ENCODE assay signal across 8 mouse cellular contexts in the genomic region with DNA sequence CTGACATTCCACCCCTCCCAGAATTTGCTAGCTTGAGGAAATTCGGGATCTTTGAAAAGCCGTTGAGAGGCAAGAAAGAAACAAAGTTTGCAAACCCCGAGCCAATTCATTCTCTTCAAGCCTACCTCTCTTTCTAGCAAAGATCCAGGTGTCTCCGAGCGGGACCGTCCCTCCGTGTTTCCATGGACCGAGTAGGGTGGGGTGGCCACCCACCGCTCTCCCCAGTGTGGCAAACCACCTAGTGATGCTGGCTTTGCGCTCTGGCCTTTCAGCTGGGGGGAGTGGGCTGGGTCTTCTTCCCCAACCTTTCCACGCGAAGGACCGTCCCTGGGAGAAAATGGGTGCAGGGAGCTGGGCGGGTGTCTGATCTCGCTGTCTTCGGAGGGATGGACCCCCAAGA. TPM values are rescaled to one million over a fixed set of nuclear protein-coding genes. Genes with fewer than 3 reads are reported as not detected.
A peak's percentile ranks its signal among the peaks of the same experiment; 100 is the strongest.
DNase-seq lines count a peak whose midpoint lies in the region; ATAC-seq and TF ChIP-seq lines count a peak whose summit lies in the region.

No protein-coding gene starts in this region.

- H3K9ac ChIP-seq in intestine, embryonic 14.5 days (ENCODE audit: low read length): peak overlapping the region; percentile 61
- H3K9ac ChIP-seq in neural tube, embryonic 13.5 days: peak overlapping the region; percentile 69

- WGBS in thymus, adult 2 months: under 1% methylated on average over 16 of the region's 16 CpGs
- WGBS in intestine, embryonic 14.5 days: under 1% methylated on average over 16 of the region's 16 CpGs
- 0% methylated on average over 16 of the region's 16 CpGs for whole genome bisulfite sequencing in neural tube, embryonic 13.5 days

- TF ChIP-seq CTCF in thymus, adult 2 months (IDR thresholded peaks at IDR 0.05; ENCODE audit: borderline replicate concordance, control insufficient read depth, extremely low read depth, insufficient read depth, low read length, poor library complexity): no peak

- no peaks in the 10 kb centered on the region for H3K36me3 ChIP-seq in thymus, adult 2 months (ENCODE audit: control insufficient read depth, insufficient read depth, low read length)
- no peaks in the 10 kb centered on the region for H3K36me3 ChIP-seq in intestine, embryonic 14.5 days (ENCODE audit: control insufficient read depth, insufficient read depth, low read length)
- no peaks in the 10 kb centered on the region for H3K36me3 ChIP-seq in neural tube, embryonic 13.5 days

- no peak overlapping the region for H3K27ac ChIP-seq in thymus, adult 2 months (ENCODE audit: control insufficient read depth, insufficient read depth, low read length)
- H3K27ac ChIP-seq in intestine, embryonic 14.5 days (ENCODE audit: low read depth): peak overlapping the region; percentile 76
- H3K27ac ChIP-seq in neural tube, embryonic 13.5 days (replicated peaks): 0 out of 2 replicates have a peak overlapping the region, but pooled peaks have one; percentile 28

- no peak for TF ChIP-seq POLR2A in thymus, adult 2 months (IDR thresholded peaks at IDR 0.05; ENCODE audit: control insufficient read depth, extremely low read depth, insufficient read depth, low read length, poor library complexity)

- H3K27me3 ChIP-seq in thymus, adult 2 months (ENCODE audit: control insufficient read depth, insufficient read depth, low read length): no peaks in the 10 kb centered on the region; the same call in 1 of the 2 replicates
- H3K27me3 ChIP-seq in intestine, embryonic 14.5 days (replicated peaks; ENCODE audit: control insufficient read depth, insufficient read depth, low read length): no peaks in the 10 kb centered on the region
- peaks cover 9% of the 10 kb centered on the region; the same call in 1 of the 2 replicates for H3K27me3 ChIP-seq in neural tube, embryonic 13.5 days

- peak; percentile 44 for ATAC-seq in intestine, embryonic 14.5 days (replicated peaks; ENCODE audit: low FRiP score, low TSS enrichment, low read depth)
- peak; percentile 40 for ATAC-seq in neural tube, embryonic 13.5 days (ENCODE audit: low read depth)

- H3K4me1 ChIP-seq in thymus, adult 2 months (replicated peaks; ENCODE audit: control insufficient read depth, insufficient read depth, low read length): peaks cover 22% of the 10 kb centered on the region
- H3K4me1 ChIP-seq in intestine, embryonic 14.5 days (replicated peaks; ENCODE audit: control insufficient read depth, insufficient read depth, low read length): peaks cover 28% of the 10 kb centered on the region
- peaks cover 41% of the 10 kb centered on the region for H3K4me1 ChIP-seq in neural tube, embryonic 13.5 days (replicated peaks)

- peak; percentile 18 for DNase-seq in gastrocnemius, postnatal 14 days
- DNase-seq in gastrocnemius, adult 8-10 months (ENCODE audit: low spot score in 2 of 2): no peak
- peak; percentile 11 for DNase-seq in thymus, adult 2 months
- DNase-seq in thymus, postnatal 25 days: no peak
- no peak for DNase-seq in intestine, embryonic 14.5 days (ENCODE audit: low spot score)
- no peak for DNase-seq in adrenal gland, adult 8-10 months
- no peak for DNase-seq in natural killer cell, adult 2 months (ENCODE audit: low spot score in 2 of 2)

- intact Hi-C loops in gastrocnemius, postnatal 14 days (cut with DNase I; ENCODE audit: low total_unique reads): no loop called here

- peak overlapping the region; percentile 82 for H3K4me2 ChIP-seq in intestine, embryonic 14.5 days (ENCODE audit: low read length)
- H3K4me2 ChIP-seq in neural tube, embryonic 13.5 days: peak overlapping the region; percentile 85

- no peaks in the 10 kb centered on the region for H3K9me3 ChIP-seq in intestine, embryonic 14.5 days (ENCODE audit: control insufficient read depth, low read length)
- no peaks in the 10 kb centered on the region for H3K9me3 ChIP-seq in neural tube, embryonic 13.5 days

- peak overlapping the region; percentile 55 for H3K4me3 ChIP-seq in thymus, adult 2 months (ENCODE audit: control insufficient read depth, insufficient read depth, low read length)
- H3K4me3 ChIP-seq in intestine, embryonic 14.5 days (ENCODE audit: low read depth, low read length): peak overlapping the region; percentile 73
- H3K4me3 ChIP-seq in neural tube, embryonic 13.5 days: peak overlapping the region; percentile 56

RNA-seq across cellular contexts. Expression of a gene that starts 0.3 kb away (rescaled TPM):
- 10 to 100 TPM; 22.1 to 24.4 TPM for total RNA-seq in gastrocnemius, postnatal 14 days (2021)
- 1 to 10 TPM; 6.1 to 8.8 (median 6.6) TPM for total RNA-seq in gastrocnemius, adult 8-10 months (2022)
- 4.0 and 4.1 TPM in 2 replicates for polyA plus RNA-seq in thymus, adult 2 months (2012; rRNA removed)
- polyA plus RNA-seq in intestine, embryonic 14.5 days (2014; fragmentation: Nextera tagmentation; extraction: Ambion mirVana): 30.7 and 32.3 TPM in 2 replicates
- 10.7 and 13.7 TPM in 2 replicates for polyA plus RNA-seq in neural tube, embryonic 13.5 days (2015; fragmentation: Nextera tagmentation; extraction: Ambion mirVana)
- 10 to 100 TPM; 32.1 to 71.7 (median 45.6) TPM for total RNA-seq in adrenal gland, adult 8-10 months (2022)

Comparison
In these comparisons a context has a peak if more than half of its experiments do, and no peak if none do; other contexts are left out.
1. DNase-seq: peak in gastrocnemius, postnatal 14 days (single experiment) and thymus, adult 2 months (single experiment); none in gastrocnemius, adult 8-10 months (0 of 2), thymus, postnatal 25 days (single experiment), intestine, embryonic 14.5 days (single experiment), adrenal gland, adult 8-10 months (single experiment) and natural killer cell, adult 2 months (0 of 2).
2. Peak in every context shown above with its lines, with median percentiles within 50 percentile points of each other: H3K4me3 ChIP-seq.